Mouse (Mus musculus): ENCODE measurements around the gene Cemip2.
"Not testable (repeated sequence)": the region's sequence is repeated elsewhere in the genome, so short reads cannot be mapped to it uniquely, and the experiment has no call there.

The Cemip2 gene

DNA sequence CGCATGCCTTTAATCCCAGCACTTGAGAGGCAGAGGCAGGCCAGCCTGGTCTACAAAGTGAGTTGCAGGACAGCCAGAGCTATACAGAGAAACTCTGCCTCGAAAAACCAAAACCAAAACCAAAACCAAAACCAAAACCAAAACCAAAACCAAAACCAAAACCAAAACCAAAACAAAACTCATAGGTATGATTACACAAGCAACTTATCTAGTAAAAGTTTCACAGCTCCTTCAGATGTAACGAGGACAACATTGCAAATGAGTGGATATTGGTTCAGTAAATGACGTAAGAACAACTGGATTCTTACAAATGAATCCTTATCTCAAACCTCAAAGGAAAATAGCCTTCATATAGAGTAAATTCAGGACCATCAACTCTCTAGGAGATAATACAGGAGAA lies 88.6 kb downstream of the Cemip2 start:
- not testable (repeated sequence) for DNase-seq

DNA sequence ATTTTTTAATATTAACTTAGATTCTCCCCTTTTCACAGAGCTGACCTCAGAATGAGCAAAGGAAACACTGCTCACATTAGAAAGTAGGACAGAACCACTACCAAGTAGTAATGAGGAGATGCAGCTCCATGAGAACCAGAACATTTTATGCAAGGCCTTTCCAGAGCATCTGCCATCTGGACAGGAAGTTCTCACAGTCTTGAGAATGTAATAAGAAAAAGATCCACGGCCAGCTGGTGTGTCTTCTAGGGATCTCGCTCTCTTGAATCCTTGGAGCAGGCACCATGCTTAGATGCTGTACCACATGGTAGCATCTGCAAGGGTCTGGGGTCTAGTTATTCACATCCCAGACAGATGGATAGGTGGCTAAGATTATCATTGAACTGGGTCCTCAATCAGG lies 90.3 kb downstream of the Cemip2 start:
- DNase-seq = no peak

DNA sequence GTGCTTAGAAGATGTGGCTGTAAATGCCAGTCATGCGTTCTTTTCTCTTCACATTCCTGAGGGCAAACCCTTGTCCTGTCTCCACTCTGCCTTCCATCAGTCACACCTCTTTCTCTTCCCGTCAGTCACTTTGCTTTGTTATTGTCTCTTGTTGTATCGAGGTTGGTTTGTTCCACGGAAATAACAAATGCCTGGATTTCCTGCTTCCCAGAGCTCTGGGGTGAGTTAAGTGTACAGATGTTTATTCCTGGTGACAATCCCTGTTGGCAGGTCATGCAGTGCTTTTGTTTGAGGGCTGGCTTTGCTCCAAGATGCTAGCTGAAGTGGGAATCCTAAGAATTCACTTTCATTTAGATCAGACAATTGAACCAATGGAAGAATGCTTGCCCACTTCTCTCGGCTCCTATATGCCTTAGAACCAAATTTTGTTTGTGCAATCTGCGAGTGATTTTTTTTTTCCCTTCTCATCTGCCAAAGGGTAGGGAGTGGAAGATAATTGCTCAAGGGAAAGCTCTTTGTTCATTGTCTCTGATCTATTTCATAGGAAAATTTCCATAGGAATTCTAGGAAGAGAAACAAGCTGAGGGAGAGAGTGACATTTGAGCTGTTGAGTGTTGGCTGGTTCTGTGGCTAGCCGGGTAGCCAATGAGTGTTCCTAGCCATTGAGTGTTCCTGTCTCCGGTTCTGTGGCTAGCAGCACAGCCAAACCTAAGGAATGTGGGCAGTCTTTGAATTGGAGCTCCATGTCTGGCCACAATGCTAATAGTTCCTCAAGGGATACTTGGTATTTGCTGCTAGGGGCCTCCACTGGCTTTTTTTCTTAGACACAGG lies 104.2 kb downstream of the Cemip2 start:
- DNase-seq = peak; percentile 75 to 84

DNA sequence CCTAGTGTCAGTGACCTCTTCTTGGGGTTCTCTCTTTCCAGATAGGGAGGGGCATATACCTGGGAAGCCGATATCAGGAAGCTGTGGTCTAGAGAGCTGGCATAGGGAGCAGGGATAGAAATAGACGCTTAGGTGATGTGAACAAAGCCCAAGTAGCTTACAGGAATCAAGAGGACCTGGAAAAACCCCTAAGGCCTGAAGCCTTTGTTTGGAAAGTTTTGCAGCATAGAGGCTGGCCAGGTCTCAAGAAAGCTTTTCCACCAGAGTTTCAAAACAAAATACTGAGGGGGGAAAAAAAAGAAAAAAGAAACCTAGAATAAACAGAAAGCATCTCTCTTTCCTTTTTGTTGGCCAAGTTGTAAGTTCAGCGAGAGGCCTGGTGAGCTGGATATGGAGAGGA lies 104.9 kb downstream of the Cemip2 start:
- no peak for DNase-seq

DNA sequence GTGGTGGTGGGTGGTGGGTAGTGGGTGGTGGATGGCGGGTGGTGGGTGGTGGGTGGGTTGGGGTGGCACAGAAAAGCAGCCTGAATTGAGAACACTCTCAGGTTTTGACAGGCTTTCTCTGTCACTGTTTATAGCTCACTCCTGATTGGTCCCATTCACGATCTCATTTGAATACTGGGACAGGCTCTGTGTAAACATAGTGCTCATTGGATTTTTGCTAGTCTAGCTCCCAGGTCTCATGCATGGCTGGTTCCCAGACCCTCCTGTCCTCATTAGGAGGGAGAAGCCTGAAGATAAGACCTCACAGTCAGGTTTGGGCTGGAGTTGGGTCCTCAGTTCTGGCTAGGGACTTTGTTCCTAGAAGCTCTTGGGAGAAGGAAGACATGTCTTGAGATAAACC lies 105.8 kb downstream of the Cemip2 start:
- no peak for DNase-seq

DNA sequence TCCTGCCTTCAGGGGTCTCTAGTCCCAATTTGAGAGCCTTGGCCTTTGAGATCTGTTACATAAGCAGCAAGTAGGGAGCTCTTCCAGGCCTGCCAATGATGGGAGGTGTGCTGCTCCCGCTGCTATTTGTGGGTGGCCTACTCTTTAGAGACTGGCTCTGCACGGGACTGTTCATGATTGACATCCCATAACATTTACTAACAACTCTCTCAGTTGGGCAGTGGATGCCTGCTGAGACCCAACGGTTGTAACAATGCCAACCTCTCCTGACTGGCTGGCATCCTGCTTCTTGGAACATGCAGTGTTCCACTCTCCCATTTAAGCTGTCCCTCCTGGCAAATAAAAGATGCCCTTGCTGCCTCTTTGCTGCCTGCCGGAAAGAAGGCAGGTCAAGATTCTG lies 106.2 kb downstream of the Cemip2 start:
- no peak for DNase-seq

DNA sequence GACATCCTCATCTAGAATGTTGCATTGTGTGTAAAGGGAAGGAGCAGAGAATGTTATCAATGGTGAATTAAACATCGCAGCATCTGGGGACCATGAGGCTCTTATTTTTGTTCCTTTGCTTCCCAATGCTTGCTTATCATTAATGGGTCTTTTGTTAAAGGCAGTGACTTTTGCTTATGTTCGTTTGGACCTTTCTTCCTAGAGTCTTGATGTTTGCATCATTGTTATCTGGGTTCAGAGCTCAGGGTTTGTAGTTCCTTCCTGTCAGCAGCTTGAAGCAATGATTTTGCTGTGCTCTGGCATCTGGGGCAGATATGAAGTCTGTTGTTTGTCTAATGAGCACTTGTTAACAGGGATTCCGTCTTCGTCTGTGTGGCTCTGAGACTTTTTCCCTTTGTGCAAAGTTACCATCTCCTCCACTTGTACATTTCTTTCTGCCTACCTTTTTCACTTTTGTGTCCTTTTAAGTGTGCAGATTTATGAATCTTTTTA lies 108.1 kb downstream of the Cemip2 start:
- peak in 1 of 2 experiments; percentile 14 for DNase-seq

DNA sequence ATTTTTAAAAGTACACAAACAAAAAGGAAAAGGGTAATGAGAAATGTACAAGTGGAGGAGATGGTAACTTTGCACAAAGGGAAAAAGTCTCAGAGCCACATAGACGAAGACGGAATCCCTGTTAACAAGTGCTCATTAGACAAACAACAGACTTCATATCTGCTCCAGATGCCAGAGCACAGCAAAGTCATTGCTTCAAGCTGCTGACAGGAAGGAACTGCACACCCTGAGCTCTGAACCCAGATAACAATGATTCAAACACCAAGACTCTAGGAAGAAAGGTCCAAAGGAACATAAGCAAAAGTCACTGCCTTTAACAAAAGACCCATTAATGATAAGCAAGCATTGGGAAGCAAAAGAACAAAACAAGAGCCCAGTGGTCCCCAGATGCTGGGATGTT lies 112.6 kb downstream of the Cemip2 start:
- DNase-seq = peak in 1 of 2 experiments; percentile 36

DNA sequence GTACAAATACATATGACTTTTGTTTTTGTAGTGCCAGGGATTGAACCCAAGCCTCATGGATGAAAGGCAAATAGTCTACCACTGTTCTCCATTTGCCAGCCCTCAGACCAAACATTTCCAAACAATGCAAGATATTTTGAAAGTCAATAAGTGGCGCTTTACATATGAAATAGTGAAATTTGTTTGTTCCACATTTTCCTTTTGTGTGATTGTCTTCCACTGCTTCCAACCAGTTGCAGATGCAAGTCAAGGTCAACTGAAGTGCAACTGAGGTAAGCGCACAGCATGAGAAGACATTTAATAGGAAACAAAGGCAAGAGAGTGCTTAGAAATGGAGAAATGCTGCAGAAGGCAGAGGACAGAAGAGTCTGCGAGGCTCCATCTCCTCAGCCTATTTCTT lies 116.7 kb downstream of the Cemip2 start:
- no peak for DNase-seq

DNA sequence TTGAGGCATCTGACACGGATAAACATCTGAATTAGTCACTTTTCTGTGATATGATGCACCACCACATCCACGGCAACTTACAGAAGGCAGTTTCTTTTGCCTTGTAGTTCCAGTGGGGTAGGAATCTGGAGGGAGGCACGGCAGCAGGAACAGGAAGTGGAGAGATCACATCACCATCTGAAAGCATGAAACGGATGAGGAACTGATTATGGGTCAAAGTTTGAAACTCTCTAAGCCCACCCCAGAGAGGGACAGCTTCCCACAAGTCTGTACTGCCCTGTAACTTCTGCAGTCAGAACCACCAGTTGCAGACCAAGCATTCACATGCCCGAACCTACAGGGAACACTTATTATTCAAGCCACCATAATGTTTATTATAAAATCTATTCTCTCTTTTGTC lies 117.4 kb downstream of the Cemip2 start:
- DNase-seq = no peak

DNA sequence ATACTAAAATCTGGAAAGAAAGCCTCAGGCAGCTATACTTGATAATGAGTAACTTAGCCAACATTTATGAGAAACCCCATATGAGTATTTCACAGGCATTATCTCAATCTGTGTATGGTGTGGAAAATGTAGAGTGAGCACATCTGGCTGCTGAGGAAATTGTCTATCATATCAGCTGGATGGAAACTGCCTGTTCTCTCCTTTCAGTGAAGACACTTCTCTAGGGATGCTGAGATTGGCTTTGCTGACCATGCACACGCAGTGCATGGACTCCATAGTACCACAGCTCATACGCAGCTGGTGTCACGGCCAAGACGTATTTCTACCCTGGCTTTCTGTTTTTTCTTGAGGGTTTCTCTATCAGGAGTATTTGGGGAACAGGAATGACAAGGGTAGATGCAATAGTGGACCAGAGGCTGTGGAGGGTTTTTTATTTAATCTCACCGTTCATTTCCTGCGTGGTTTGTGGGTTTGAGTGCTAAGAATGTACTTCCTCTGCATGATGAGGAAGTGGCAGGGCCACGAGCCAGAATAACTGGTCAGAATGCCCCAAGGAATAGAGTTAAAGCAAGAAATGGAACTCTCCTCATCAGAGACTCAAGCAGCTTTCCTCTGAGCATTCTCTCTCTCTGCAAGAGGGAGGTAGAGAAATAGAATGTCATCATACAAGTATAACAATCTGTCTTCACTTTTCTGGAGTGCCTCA lies 119.1 kb downstream of the Cemip2 start:
- peak; percentile 42 to 45 for DNase-seq

DNA sequence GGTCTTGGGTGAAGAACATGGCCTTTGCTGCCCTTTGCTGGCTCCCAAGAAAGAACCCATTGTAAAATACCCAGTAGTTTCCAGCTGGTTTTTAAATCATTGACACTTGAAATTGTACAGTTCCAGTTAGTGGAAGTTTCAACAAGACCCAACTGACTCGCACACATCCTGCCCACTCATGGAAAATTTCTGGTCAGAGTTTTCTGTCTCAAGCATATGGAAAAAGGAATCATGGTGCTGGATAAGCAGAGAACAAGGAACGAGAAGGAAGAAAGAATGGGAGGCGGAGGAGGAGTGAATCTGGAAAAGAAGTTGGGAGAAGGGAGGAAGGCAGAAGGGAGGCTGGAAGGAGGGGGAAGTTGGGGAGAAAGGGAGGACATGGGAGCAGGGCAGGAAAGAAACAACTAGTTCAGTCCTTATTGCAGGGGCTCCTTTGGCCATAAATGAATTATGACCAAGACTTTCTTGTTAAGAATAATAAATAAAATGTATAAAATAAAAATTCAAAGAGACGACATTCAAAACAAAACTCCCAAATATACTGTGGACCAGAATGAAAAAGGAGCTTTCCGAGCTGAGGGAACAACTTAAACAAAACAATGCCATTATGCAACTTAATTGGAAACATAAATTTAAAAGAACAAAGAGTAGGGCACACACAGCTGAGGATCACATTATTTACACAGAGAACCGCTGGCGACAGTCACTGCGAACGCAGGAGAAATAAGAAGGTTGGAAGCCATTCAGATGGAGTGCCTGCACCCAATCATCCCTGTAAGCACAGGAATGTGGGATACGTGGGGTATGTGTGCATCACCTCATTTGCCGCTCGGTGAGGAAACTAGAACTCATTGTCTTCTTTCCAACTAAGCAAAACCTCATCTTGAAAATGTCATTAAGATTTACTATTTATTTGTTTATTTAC lies 120.1 kb downstream of the Cemip2 start:
- no peak for DNase-seq
